Mouse (Mus musculus) intestine, postnatal 0 days (tissue): Measurements from ENCODE around the gene Cacna1f. TPM values are rescaled to one million over a fixed set of nuclear protein-coding genes. Genes with fewer than 3 reads are reported as not detected.
A peak's percentile ranks its signal among the peaks of the same experiment; 100 is the strongest.

Experiments used
- ATAC-seq: fragments of 200-750 bp; cut with Nextera tagmentation; 2 replicates; pipeline ENCODE4 v1.8.0; 2017; ENCODE audit warnings: mild to moderate bottlenecking, moderate TSS enrichment, moderate library complexity
- H3K27ac ChIP-seq: fragments of 300-500 bp; sonication (generic); 2 replicates; pipeline ENCODE4 v1.5.1; 2014; ENCODE audit warnings: mild to moderate bottlenecking, low read depth, low read length, moderate library complexity
- H3K27me3 ChIP-seq: fragments of 300-500 bp; sonication (generic); replicated peaks from 2 replicates; pipeline ENCODE4 v1.6.1; 2014; ENCODE audit warnings: low read length, mixed read lengths; ENCODE audit not compliant: control insufficient read depth, insufficient read depth
- H3K36me3 ChIP-seq: fragments of 300-500 bp; sonication (generic); 2 replicates; pipeline ENCODE4 v1.6.1; 2014; ENCODE audit warnings: mild to moderate bottlenecking, moderate library complexity; ENCODE audit not compliant: control insufficient read depth, insufficient read depth
- H3K4me1 ChIP-seq: fragments of 300-500 bp; sonication (generic); replicated peaks from 2 replicates; pipeline ENCODE4 v1.6.1; 2014; ENCODE audit warnings: antibody characterized with exemption, low read length, mixed read lengths; ENCODE audit not compliant: control insufficient read depth, insufficient read depth
- H3K4me2 ChIP-seq: fragments of 300-500 bp; sonication (generic); replicated peaks from 2 replicates; pipeline ENCODE4 v1.6.1; 2014; ENCODE audit warnings: low read depth, mild to moderate bottlenecking, moderate library complexity
- H3K4me3 ChIP-seq: fragments of 300-500 bp; sonication (generic); 2 replicates; pipeline ENCODE4 v1.5.1; 2014; ENCODE audit warnings: low read depth, low read length
- H3K9ac ChIP-seq: fragments of 300-500 bp; sonication (generic); 2 replicates; pipeline ENCODE4 v1.6.1; 2014; ENCODE audit warnings: mild to moderate bottlenecking, low read depth, low read length
- H3K9me3 ChIP-seq: fragments of 300-500 bp; sonication (generic); 2 replicates; pipeline ENCODE4 v1.6.1; 2016; ENCODE audit warnings: mixed run types; ENCODE audit not compliant: control insufficient read depth
- CTCF ChIP-seq: sonication (generic); IDR thresholded peaks from 2 replicates; pipeline ENCODE4 v1.5.1; 2016; ENCODE audit warnings: low read depth, mild to moderate bottlenecking, control low read depth, antibody characterized with exemption, moderate library complexity
- WGBS: fragments of 180-500 bp; shearing (Covaris S2); extraction: QIAGEN DNeasy Blood & Tissue Kit; methylation state at CpG from one replicate; pipeline ENCODE4 v1.1.7; 2014; 5-methylcytosine and 5-hydroxymethylcytosine counted together
- polyA plus RNA-seq: library from polyadenylated mRNA; unstranded; fragments of >200 nt; fragmentation: Nextera tagmentation; extraction: Ambion mirVana; gene quantifications from 2 replicates; pipeline ENCODE4 v1.2.1, GENCODE M21; 2015

The Cacna1f gene
- polyA plus RNA-seq, 1 experiment from 2014 or later = not detected

GRCm38 (mm10) chrX:7639536-7640325 is 32.8 kb downstream of the Cacna1f start:
- WGBS = 23% methylated on average over 13 of the region's 13 CpGs
- H3K4me1 ChIP-seq = no peaks in the 10 kb centered on the region
- no peak overlapping the region for H3K27ac ChIP-seq
- no peak for ATAC-seq
- H3K36me3 ChIP-seq = no peaks in the 10 kb centered on the region
- no peak for TF ChIP-seq CTCF
- H3K9me3 ChIP-seq = no peaks in the 10 kb centered on the region
- H3K4me2 ChIP-seq = no peak overlapping the region
- no peak overlapping the region for H3K4me3 ChIP-seq
- no peaks in the 10 kb centered on the region for H3K27me3 ChIP-seq
- H3K9ac ChIP-seq = no peak overlapping the region

DNA sequence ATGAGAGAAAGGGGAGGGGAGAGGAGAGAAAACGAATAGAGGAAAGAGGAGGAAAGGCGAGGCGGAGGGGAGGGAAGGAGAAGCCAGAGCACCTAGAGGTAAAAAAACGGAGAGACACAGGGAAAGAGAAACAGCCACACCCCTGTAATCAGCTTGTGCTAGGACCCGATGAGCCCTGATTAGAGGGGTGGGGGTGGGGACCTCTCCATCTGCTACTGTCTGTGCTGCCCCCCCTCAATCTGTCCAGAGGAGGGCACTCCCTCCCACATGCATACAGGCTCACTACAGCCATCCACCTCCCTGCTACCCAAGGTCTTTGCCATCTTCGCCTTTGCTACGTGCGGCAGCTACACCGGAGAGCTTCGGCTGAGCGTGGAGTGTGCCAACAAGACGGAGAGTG is 33.9 kb downstream of the Cacna1f start:
- Histone ChIP-seq H3K4me3 (no peak overlapping the region), H3K36me3 (no peaks in the 10 kb centered on the region), H3K9me3 (no peaks in the 10 kb centered on the region), H3K27me3 (no peaks in the 10 kb centered on the region), H3K4me2 (no peak overlapping the region), H3K4me1 (no peaks in the 10 kb centered on the region), H3K27ac (no peak overlapping the region), H3K9ac (no peak overlapping the region)
- no peak for ATAC-seq
- TF ChIP-seq CTCF = no peak
- 26% methylated on average over 12 of the region's 12 CpGs for WGBS

- no peak overlapping the region for H3K9ac ChIP-seq
- ATAC-seq = no peak
- WGBS = 14% methylated on average over 5 of the region's 5 CpGs
These were observed 38.5 kb downstream of the Cacna1f start for GRCm38 (mm10) chrX:7645349-7645748.

GRCm38 (mm10) chrX:7648671-7649304 is 41.9 kb downstream of the Cacna1f start:
- H3K4me2 ChIP-seq = peak overlapping the region; percentile 65
- H3K27me3 ChIP-seq = no peaks in the 10 kb centered on the region
- H3K27ac ChIP-seq = peak overlapping the region; percentile 79
- H3K9me3 ChIP-seq = no peaks in the 10 kb centered on the region
- peak overlapping the region; percentile 40 for H3K4me3 ChIP-seq
- ATAC-seq = peak; percentile 96
- WGBS = 23% methylated on average over 25 of the region's 25 CpGs
- no peaks in the 10 kb centered on the region for H3K4me1 ChIP-seq
- H3K9ac ChIP-seq = peak overlapping the region; percentile 46
- peak; percentile 60 for TF ChIP-seq CTCF
- no peaks in the 10 kb centered on the region for H3K36me3 ChIP-seq

More at GRCm38 (mm10) chrX:7645349-7645748, 38.5 kb downstream of the Cacna1f start:
- TF ChIP-seq CTCF = peak; percentile 73
- Histone ChIP-seq H3K36me3 (no peaks in the 10 kb centered on the region), H3K27ac (no peak overlapping the region), H3K9me3 (no peaks in the 10 kb centered on the region), H3K4me1 (no peaks in the 10 kb centered on the region), H3K4me2 (no peak overlapping the region), H3K4me3 (no peak overlapping the region), H3K27me3 (no peaks in the 10 kb centered on the region)

- Histone ChIP-seq H3K9ac (peak within 1 kb of the TSS; percentile 48; the same call in 1 of the 2 replicates), H3K36me3 (no peaks in the 10 kb centered on the region), H3K4me2 (peak within 1 kb of the TSS; percentile 66), H3K4me1 (no peaks in the 10 kb centered on the region), H3K4me3 (peak within 1 kb of the TSS; percentile 46), H3K9me3 (no peaks in the 10 kb centered on the region), H3K27me3 (no peaks in the 10 kb centered on the region), H3K27ac (peak within 1 kb of the TSS; percentile 50; the same call in 1 of the 2 replicates)
- 17% methylated on average over 26 of the region's 26 CpGs for WGBS
- TF ChIP-seq CTCF = no peak
- peak; percentile 65 for ATAC-seq
These were observed 50.3 kb downstream of the Cacna1f start, which contains the start of gene Prickle3 for GRCm38 (mm10) chrX:7657221-7657639. Gene Prickle3 (plus strand): TSS chrX:7657260.

DNA sequence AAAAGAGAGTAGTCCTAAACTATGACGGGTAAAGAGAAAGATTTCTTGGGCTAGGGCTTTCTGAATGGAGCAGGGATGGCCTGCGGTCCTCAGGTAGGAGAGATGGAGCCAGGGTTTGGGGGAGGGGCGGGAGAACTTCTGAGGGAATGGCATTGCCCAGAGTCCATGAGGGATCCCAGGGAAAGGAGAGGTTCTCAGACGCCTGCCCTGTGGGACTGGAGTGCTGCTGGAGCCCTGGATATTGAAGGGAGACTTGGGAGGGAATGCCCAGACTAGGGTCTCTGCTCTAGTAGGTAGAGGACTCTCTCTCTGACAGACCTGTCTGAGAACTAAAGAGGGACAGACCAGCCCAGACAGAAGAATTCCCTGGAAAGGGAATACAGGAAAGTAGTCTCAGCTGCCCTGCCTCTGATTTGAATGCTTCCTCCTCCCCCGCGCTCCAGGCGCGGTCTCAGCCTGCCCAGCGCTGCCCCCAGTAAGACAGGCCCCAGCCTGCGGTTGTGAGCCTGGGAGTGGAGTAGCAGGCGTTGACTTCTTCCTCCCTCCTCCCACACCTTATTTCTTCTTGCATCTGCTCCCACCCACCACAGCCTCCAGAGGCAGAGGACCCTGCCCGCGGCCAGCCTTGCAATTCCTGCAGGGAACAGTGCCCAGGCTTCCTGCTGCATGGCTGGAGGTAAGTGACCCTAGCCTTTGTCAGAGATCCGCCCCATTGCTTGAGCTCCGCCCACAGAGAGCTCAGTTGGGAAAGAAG is 51.3 kb downstream of the Cacna1f start:
- 27% methylated on average over 15 of the region's 15 CpGs for WGBS
- peak; percentile 79 for ATAC-seq
- H3K36me3 ChIP-seq = no peaks in the 10 kb centered on the region
- no peaks in the 10 kb centered on the region for H3K27me3 ChIP-seq
- peak overlapping the region; percentile 37; the same call in 1 of the 2 replicates for H3K9ac ChIP-seq
- no peaks in the 10 kb centered on the region for H3K4me1 ChIP-seq
- TF ChIP-seq CTCF = no peak
- H3K4me2 ChIP-seq = peak overlapping the region; percentile 66
- peak overlapping the region; percentile 50; the same call in 1 of the 2 replicates for H3K27ac ChIP-seq
- peak overlapping the region; percentile 46 for H3K4me3 ChIP-seq
- H3K9me3 ChIP-seq = no peaks in the 10 kb centered on the region
